Mouse (Mus musculus) bone marrow, adult 2 months (tissue): ENCODE data around the gene Prrc2a. TPM values are rescaled to one million over a fixed set of nuclear protein-coding genes. Genes with fewer than 3 reads are reported as not detected.

Source experiments
- H3K27ac ChIP-seq: fragments of 200-500 bp; 2 replicates; pipeline ENCODE4 v1.5.1; 2012; ENCODE audit warnings: low read depth, mild to moderate bottlenecking, control low read depth, inconsistent platforms, low read length; ENCODE audit not compliant: control insufficient read depth, poor library complexity, insufficient read depth
- H3K4me1 ChIP-seq: fragments of 200-500 bp; 2 replicates; pipeline ENCODE4 v1.6.1; 2011; ENCODE audit warnings: low read length; ENCODE audit not compliant: control insufficient read depth, insufficient read depth
- H3K4me3 ChIP-seq: fragments of 200-500 bp; replicated peaks from 2 replicates; pipeline ENCODE3; 2011; ENCODE audit warnings: mild to moderate bottlenecking, low read depth, low read length, control low read depth; ENCODE audit not compliant: control insufficient read depth
- CTCF ChIP-seq: fragments of 200-500 bp; IDR thresholded peaks from 2 replicates; pipeline ENCODE4 v1.5.1; 2011; ENCODE audit warnings: low read length, control low read depth; ENCODE audit not compliant: control insufficient read depth, insufficient read depth
- POLR2A ChIP-seq: fragments of 200-500 bp; IDR thresholded peaks from 2 replicates; pipeline ENCODE4 v1.6.1; 2011; ENCODE audit warnings: low read depth, mild to moderate bottlenecking, control low read depth, low read length, borderline replicate concordance; ENCODE audit not compliant: control insufficient read depth
- WGBS: fragments of 180-500 bp; shearing (Covaris S2); methylation state at CpG from one replicate; pipeline ENCODE4 v1.1.7; 2018; 5-methylcytosine and 5-hydroxymethylcytosine counted together
- polyA plus RNA-seq: library from polyadenylated mRNA; stranded (reverse); fragments of >200 nt; gene quantifications from 2 replicates; pipeline ENCODE4 v1.2.4, GENCODE M21; 2011; ENCODE audit warnings: low replicate concordance; ENCODE audit not compliant: missing spikeins, insufficient read depth, insufficient read length

The Prrc2a gene
- polyA plus RNA-seq, 1 experiment: 208 TPM

DNA sequence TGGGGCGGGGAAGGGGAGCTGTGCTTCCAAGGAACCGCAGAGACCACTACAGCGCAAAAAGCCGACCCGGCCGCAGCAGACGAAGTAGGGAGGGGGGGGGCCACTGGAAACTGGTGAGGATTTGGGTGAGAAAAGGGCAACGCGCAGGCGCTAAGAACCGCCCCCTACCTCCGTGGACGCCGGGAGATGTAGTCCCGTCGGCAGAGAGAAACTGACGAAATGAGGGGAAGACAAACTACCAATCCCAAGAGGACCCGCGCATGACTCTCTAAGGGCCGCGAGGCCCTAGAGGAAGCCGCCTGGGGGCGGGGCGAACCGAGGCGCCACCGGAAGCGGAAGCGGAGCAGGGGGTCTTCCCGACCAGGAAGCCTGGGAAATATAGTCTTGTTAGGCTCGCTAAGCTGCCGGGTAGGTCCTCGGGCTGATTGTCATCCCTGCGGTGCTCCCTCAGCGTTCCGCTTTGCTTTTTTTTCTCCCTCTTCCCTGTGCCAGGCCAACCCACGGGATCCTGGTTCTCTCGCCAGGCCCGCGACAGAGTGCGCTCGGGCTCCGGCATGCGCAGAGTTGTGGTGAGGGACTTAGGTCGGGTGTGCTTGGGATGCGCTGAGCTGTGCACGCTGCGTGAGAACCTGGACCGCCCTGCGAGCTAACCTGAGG is 43.4 kb downstream of the Prrc2a start, which contains the start of gene Gpank1:
Gpank1 (plus strand) TSS at position 313 of the 657 bp plus-strand sequence.
- peak within 1 kb of the TSS; percentile 91 for H3K4me3 ChIP-seq
- TF ChIP-seq CTCF: no peak
- TF ChIP-seq POLR2A: peak; percentile 66; the same call in 1 of the 2 replicates
- WGBS: under 1% methylated on average over 50 of the region's 50 CpGs
- peak within 1 kb of the TSS; percentile 79 for H3K27ac ChIP-seq
- H3K4me1 ChIP-seq: peaks cover 3% of the 10 kb centered on the region; the same call in 1 of the 2 replicates

DNA sequence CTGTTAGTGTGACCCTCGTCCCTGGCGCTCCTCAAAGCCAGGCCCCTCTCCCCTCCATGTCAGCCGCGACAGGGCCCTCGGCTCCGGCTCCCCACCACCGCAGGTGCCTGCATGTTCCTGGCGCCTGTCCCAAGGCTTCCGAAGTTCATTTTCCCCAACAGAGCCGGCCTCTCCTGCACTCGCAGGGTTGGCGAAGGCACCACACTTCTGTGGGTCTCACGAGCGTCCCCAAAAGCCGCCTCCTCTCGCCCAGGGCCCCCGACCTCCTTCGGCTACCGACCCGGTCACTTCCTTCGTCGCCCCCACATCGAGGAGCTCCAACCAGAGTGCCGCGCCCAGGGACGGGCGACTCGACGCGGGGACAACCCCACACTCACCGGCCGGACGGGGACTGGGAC is 44.0 kb downstream of the Prrc2a start:
- peaks cover 3% of the 10 kb centered on the region; the same call in 1 of the 2 replicates for H3K4me1 ChIP-seq
- WGBS: under 1% methylated on average over 33 of the region's 33 CpGs
- H3K27ac ChIP-seq: peak overlapping the region; percentile 64
- H3K4me3 ChIP-seq: peak overlapping the region; percentile 87
- TF ChIP-seq CTCF (no peak), POLR2A (no peak)

DNA sequence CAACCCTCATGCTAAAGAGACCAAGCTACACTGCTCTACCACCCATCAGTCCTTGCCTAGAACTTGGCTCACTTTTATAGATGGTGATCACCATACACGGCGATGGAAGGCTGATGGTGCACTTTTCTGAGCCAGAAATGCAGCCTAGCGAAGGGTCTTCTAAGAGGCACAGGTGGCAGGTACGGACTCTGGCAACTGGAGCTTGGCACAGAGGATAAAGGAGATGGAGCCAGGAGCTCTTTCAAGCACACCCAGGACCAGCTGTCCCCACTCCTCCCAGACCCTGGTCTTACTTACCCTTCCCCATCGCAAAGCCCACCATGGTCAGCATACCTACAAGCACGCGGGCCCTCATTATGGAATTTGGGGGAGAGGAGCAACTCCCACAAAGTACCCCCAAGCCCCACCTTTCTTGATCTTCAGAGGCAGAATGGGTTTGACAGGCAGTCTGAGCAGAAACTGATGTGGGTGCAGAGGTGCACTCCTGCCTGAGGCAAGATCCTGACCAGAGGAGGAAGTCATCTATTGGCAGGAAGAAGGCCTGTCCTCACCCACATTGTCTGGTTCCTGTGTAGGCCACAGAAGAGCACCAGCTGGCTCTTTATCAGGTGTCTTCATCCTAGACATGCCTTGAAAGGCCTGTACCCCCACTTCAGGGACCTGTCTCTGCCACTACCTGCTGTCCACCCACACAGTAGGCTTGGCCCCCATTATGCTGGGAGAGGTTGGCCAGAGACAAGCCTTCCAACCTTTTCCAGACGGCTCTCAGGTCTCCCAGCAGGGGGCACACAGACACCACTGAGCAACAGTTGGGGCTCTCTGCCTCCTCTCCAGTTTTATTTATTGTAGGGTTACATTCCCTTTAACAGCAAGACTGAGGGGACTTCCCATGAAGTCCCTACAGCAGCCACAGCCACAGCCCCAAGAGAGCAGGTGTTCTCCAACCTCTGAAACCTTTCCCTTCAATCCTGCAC is 49.4 kb downstream of the Prrc2a start, which contains the start of gene Ly6g5b:
Ly6g5b (minus strand) TSS at position 383 of the 974 bp plus-strand sequence.
- no peak within 1 kb of the TSS for H3K4me3 ChIP-seq
- WGBS: 77% methylated on average over 8 of the region's 8 CpGs
- peak; percentile 67 for TF ChIP-seq CTCF
- no peak for TF ChIP-seq POLR2A
- H3K4me1 ChIP-seq: peaks cover 3% of the 10 kb centered on the region; the same call in 1 of the 2 replicates
- H3K27ac ChIP-seq: peak within 1 kb of the TSS; percentile 75

DNA sequence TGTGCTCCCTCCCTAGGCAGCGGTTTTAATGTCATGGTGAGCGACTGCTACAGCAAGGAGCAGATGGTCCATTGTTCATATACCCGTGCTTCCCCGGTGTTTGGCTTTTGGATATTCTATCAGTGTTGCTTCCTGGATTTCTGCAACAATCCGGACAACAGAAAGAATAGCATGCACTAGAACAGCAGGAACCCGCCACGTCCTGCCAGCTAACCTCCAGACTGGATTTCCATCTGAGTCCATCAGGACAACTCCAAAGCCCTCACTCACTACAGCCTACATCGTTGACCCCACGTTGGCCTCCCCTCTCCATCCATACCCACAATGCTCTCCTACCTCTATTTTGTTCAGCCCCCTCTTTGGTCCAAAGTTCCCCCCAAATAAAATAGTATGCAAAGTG is 52.9 kb downstream of the Prrc2a start:
- peaks cover 2% of the 10 kb centered on the region; the same call in 1 of the 2 replicates for H3K4me1 ChIP-seq
- H3K27ac ChIP-seq: no peak overlapping the region
- WGBS: 81% methylated on average over 9 of the region's 9 CpGs
- no peak for TF ChIP-seq CTCF
- TF ChIP-seq POLR2A: no peak
- no peak overlapping the region for H3K4me3 ChIP-seq

DNA sequence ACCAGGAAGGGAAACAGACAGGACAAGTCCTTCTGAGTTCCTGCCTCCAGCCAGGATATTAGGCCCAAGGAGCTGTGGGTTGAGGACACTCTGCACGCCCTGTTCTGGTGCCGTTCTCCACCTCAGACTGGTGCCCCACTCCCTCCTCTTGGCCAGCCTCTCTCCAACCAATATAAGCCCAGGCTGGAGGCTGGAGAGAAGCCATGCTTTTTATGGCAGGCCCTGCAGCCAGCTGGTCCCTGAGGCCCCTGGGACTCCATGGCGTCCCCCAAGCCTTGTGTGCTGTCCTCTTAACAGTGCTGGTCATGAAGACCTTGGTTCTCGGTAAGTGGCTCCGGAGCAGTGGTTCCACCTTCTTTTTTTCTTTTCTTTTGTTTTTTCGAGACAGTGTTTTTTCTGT is 56.6 kb downstream of the Prrc2a start, which contains the start of gene Ly6g5c:
Ly6g5c (plus strand) TSS at position 183 of the 400 bp plus-strand sequence.
- H3K4me1 ChIP-seq: no peaks in the 10 kb centered on the region; the same call in 1 of the 2 replicates
- no peak within 1 kb of the TSS for H3K27ac ChIP-seq
- no peak within 1 kb of the TSS for H3K4me3 ChIP-seq
- TF ChIP-seq POLR2A (no peak), CTCF (no peak)
- WGBS: 82% methylated on average over 6 of the region's 6 CpGs

DNA sequence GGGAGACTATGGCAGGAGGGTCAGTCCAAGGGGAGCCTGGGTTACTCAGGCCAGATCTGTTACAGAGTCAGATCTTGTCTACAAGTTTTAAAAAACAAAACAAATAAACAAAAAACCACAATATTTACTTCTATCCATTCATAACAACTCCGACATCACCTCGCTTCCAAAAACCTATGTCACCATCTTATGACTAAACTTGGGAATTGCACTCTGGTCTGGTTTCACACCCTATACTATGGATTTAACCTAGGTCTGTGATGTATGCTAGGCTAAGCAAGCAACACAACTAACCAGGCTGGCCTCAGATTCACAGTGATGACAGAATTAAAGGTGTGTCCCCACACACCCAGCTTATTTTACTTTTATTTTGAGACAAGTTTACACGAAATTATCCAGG is 58.2 kb downstream of the Prrc2a start:
- 77% methylated on average over 3 of the region's 3 CpGs for WGBS
- no peaks in the 10 kb centered on the region; the same call in 1 of the 2 replicates for H3K4me1 ChIP-seq
- TF ChIP-seq POLR2A (no peak), CTCF (no peak)
- H3K4me3 ChIP-seq: no peak overlapping the region
- H3K27ac ChIP-seq: no peak overlapping the region

DNA sequence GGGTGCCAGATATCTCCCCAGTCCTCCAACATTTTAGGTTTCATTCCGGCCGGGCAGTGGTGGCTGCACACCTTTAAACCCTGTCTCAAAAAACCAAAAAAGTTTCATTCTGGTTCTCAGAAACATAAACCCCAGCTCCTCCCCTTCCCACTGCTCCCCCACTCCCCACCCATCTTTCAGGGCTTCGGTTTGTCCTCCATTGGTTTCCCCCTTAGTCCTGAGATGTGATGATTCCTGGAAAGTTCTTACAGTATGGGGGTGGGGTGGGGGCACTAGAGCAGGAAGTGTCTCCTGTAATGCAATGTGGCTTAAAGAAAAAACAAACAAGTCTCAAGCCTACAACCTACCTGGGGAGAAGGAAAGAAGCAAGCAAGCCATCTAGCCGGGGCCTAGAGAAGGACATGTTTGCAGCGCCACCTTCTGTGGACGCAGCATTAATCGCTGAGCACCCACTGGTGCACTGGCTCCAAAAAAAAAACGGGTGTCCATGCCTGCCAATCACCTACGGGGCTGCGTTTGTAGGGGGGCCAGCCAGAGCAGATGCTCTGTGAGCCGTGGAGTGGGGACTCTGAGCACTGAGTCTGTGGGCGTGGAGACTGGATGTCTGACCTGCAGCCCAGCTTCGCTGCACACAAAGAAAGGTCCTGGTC is 58.8 kb downstream of the Prrc2a start:
- Histone ChIP-seq H3K4me3 (no peak overlapping the region), H3K4me1 (no peaks in the 10 kb centered on the region; the same call in 1 of the 2 replicates), H3K27ac (no peak overlapping the region)
- TF ChIP-seq CTCF: peak; percentile 68
- peak; percentile 33; the same call in 1 of the 2 replicates for TF ChIP-seq POLR2A
- 24% methylated on average over 13 of the region's 13 CpGs for WGBS
